Mouse (Mus musculus): ENCODE results near the gene Col4a3bp.

GRCm38 (mm10) chr13:96507541-96507940 is 34.9 kb upstream of the Col4a3bp start:
- TF ChIP-seq CTCF (IDR thresholded peaks at IDR 0.05; ENCODE audit: low read depth), result no peak
- no peak for TF ChIP-seq EP300 (IDR thresholded peaks at IDR 0.05; ENCODE audit: low read depth)

All from liver, embryonic 14.5 days (tissue).